Mouse (Mus musculus) lung, postnatal 4 days (tissue): ENCODE measurements around the gene Lsm2.
"Not testable (repeated sequence)": the region's sequence is repeated elsewhere in the genome, so short reads cannot be mapped to it uniquely, and the experiment has no call there.

ENCODE experiments used
- DNase-seq, 2 experiments: peaks; one replicate each; pipeline ENCODE4 v3.0.0; 2021

Lsm2 gene

DNA sequence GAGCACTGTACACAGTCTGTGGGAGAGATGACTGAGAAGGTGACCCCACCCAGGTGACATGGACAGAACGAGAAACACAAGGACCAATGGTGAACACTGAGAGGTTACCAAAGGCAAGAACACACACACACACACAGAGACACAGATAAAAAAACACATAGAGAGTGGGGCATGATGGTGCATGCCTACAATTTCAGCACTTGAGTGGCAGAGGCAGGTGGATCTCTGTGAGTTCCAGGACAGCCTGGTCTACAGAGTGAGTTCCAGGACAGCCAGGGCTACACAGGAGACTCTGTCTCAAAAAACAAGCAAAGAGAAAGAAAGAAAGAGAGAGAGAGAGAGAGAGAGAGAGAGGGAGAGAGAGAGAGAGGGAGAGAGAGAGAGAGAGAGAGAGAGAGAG lies 52.0 kb downstream of the Lsm2 start:
- DNase-seq, result not testable (repeated sequence)

DNA sequence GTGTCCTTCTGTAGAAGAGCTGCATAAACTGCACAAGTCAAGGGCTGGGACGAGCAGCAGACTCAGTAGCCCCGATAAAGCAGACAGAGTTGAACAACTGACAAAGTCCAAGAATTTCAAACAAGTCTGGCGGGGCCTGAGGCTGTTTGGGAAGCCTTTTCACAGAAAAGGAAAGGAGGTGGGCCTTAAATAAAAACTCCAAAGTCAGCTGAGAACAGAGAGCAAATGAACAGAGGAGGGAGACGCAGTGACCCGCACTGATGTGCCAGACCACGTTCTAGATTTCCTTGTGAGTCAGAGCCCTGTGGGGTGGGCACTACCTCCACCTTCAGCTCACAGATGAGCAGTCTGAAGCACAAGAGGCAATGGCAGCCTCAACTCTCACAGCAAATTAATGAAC lies 53.2 kb downstream of the Lsm2 start:
- DNase-seq, result no peak
